Mouse (Mus musculus) heart, embryonic 15.5 days (tissue): Measurements from ENCODE around the gene Spin1. TPM values are rescaled to one million over a fixed set of nuclear protein-coding genes. Genes with fewer than 3 reads are reported as not detected.

ENCODE experiments used
- ATAC-seq: fragments of 200-750 bp; cut with Nextera tagmentation; replicated peaks from 2 replicates; pipeline ENCODE4 v1.8.0; 2017; ENCODE audit warnings: low read depth, moderate TSS enrichment; ENCODE audit not compliant: insufficient number of reproducible peaks, insufficient read depth, low FRiP score
- H3K27ac ChIP-seq: fragments of 300-500 bp; sonication (generic); 2 replicates; pipeline ENCODE4 v1.5.1; 2015; ENCODE audit warnings: mild to moderate bottlenecking, inconsistent platforms
- H3K27me3 ChIP-seq: fragments of 300-500 bp; sonication (generic); 2 replicates; pipeline ENCODE4 v1.6.1; 2015; ENCODE audit warnings: inconsistent platforms
- H3K36me3 ChIP-seq: fragments of 300-500 bp; sonication (generic); 2 replicates; pipeline ENCODE4 v1.6.1; 2015; ENCODE audit warnings: mild to moderate bottlenecking, inconsistent platforms
- H3K4me1 ChIP-seq: fragments of 300-500 bp; sonication (generic); replicated peaks from 2 replicates; pipeline ENCODE4 v1.6.1; 2015; ENCODE audit warnings: inconsistent platforms
- H3K4me2 ChIP-seq: fragments of 300-500 bp; sonication (generic); 2 replicates; pipeline ENCODE4 v1.6.1; 2015; ENCODE audit warnings: inconsistent platforms, mild to moderate bottlenecking, moderate library complexity
- H3K4me3 ChIP-seq: fragments of 300-500 bp; sonication (generic); 2 replicates; pipeline ENCODE4 v1.5.1; 2015; ENCODE audit warnings: mild to moderate bottlenecking, inconsistent platforms
- H3K9ac ChIP-seq: fragments of 300-500 bp; sonication (generic); 2 replicates; pipeline ENCODE4 v1.6.1; 2015; ENCODE audit warnings: mild to moderate bottlenecking, inconsistent platforms
- H3K9me3 ChIP-seq: fragments of 300-500 bp; sonication (generic); replicated peaks from 2 replicates; pipeline ENCODE4 v1.6.1; 2016; ENCODE audit warnings: inconsistent platforms
- WGBS: fragments of 180-500 bp; shearing (Covaris S2); methylation state at CpG from one replicate; pipeline ENCODE4 v1.1.7; 2015; ENCODE audit warnings: mixed read lengths; 5-methylcytosine and 5-hydroxymethylcytosine counted together
- polyA plus RNA-seq: library from polyadenylated mRNA; unstranded; fragments of >200 nt; fragmentation: Nextera tagmentation; extraction: Ambion mirVana; gene quantifications from 2 replicates; pipeline ENCODE4 v1.2.1, GENCODE M21; 2015

The Spin1 gene
- polyA plus RNA-seq, 1 experiment from 2014 or later = 45.1 TPM

GRCm38 (mm10) chr13:51095196-51095715 is 5.4 kb upstream of the Spin1 start:
- no peaks in the 10 kb centered on the region for H3K36me3 ChIP-seq
- no peak overlapping the region for H3K4me3 ChIP-seq
- H3K4me1 ChIP-seq = peaks cover 10% of the 10 kb centered on the region; the same call in 1 of the 2 replicates
- ATAC-seq = no peak
- H3K4me2 ChIP-seq = no peak overlapping the region
- no peaks in the 10 kb centered on the region for H3K27me3 ChIP-seq
- WGBS = 85% methylated on average over 7 of the region's 7 CpGs
- no peaks in the 10 kb centered on the region for H3K9me3 ChIP-seq
- H3K9ac ChIP-seq = no peak overlapping the region
- no peak overlapping the region for H3K27ac ChIP-seq

GRCm38 (mm10) chr13:51096644-51097043 is 4.0 kb upstream of the Spin1 start:
- no peaks in the 10 kb centered on the region for H3K36me3 ChIP-seq
- H3K9ac ChIP-seq = no peak overlapping the region
- peaks cover 10% of the 10 kb centered on the region; the same call in 1 of the 2 replicates for H3K4me1 ChIP-seq
- H3K27me3 ChIP-seq = no peaks in the 10 kb centered on the region
- H3K27ac ChIP-seq = no peak overlapping the region
- no peak overlapping the region for H3K4me3 ChIP-seq
- H3K4me2 ChIP-seq = no peak overlapping the region
- WGBS = 87% methylated on average over 6 of the region's 6 CpGs
- no peaks in the 10 kb centered on the region for H3K9me3 ChIP-seq
- no peak for ATAC-seq

GRCm38 (mm10) chr13:51099560-51100232 is 984 bp upstream of the Spin1 start:
- no peaks in the 10 kb centered on the region for H3K9me3 ChIP-seq
- peak overlapping the region; percentile 97 for H3K4me2 ChIP-seq
- peaks cover 27% of the 10 kb centered on the region for H3K4me1 ChIP-seq
- no peaks in the 10 kb centered on the region for H3K27me3 ChIP-seq
- no peaks in the 10 kb centered on the region; the same call in 1 of the 2 replicates for H3K36me3 ChIP-seq
- peak overlapping the region; percentile 70 for H3K27ac ChIP-seq
- WGBS = 6% methylated on average over 26 of the region's 26 CpGs
- ATAC-seq = no peak
- H3K9ac ChIP-seq = peak overlapping the region; percentile 72
- H3K4me3 ChIP-seq = peak overlapping the region; percentile 95

- H3K36me3 ChIP-seq = no peaks in the 10 kb centered on the region; the same call in 1 of the 2 replicates
- H3K27ac ChIP-seq = peak overlapping the region; percentile 96
- H3K9me3 ChIP-seq = no peaks in the 10 kb centered on the region
- H3K4me1 ChIP-seq = peaks cover 27% of the 10 kb centered on the region
- no peaks in the 10 kb centered on the region for H3K27me3 ChIP-seq
- H3K4me3 ChIP-seq = peak overlapping the region; percentile 95
- 2% methylated on average over 62 of the region's 89 CpGs for WGBS
- H3K4me2 ChIP-seq = peak overlapping the region; percentile 97
- peak; percentile 63 for ATAC-seq
- H3K9ac ChIP-seq = peak overlapping the region; percentile 96
Measured at GRCm38 (mm10) chr13:51101016-51101776, 516 bp downstream of the Spin1 start.

GRCm38 (mm10) chr13:51101777-51102132 is 1.1 kb downstream of the Spin1 start:
- H3K4me2 ChIP-seq = peak overlapping the region; percentile 97
- no peaks in the 10 kb centered on the region; the same call in 1 of the 2 replicates for H3K36me3 ChIP-seq
- peak overlapping the region; percentile 96 for H3K9ac ChIP-seq
- H3K27ac ChIP-seq = peak overlapping the region; percentile 96
- peak overlapping the region; percentile 95 for H3K4me3 ChIP-seq
- H3K4me1 ChIP-seq = peaks cover 27% of the 10 kb centered on the region
- no peaks in the 10 kb centered on the region for H3K9me3 ChIP-seq
- WGBS = 22% methylated on average over 11 of the region's 11 CpGs
- no peak for ATAC-seq
- H3K27me3 ChIP-seq = no peaks in the 10 kb centered on the region

- Histone ChIP-seq H3K4me3 (peak overlapping the region; percentile 95), H3K27ac (peak overlapping the region; percentile 63), H3K4me2 (peak overlapping the region; percentile 97), H3K4me1 (peaks cover 30% of the 10 kb centered on the region), H3K9me3 (no peaks in the 10 kb centered on the region), H3K9ac (peak overlapping the region; percentile 1; the same call in 1 of the 2 replicates), H3K36me3 (no peaks in the 10 kb centered on the region; the same call in 1 of the 2 replicates), H3K27me3 (no peaks in the 10 kb centered on the region)
- ATAC-seq = no peak
- WGBS = 63% methylated on average over 9 of the region's 9 CpGs
Measured at GRCm38 (mm10) chr13:51103111-51103725, 2.5 kb downstream of the Spin1 start.

GRCm38 (mm10) chr13:51103861-51104650 is 3.4 kb downstream of the Spin1 start:
- ATAC-seq = no peak
- Histone ChIP-seq H3K4me2 (no peak overlapping the region), H3K4me1 (peaks cover 30% of the 10 kb centered on the region), H3K36me3 (no peaks in the 10 kb centered on the region; the same call in none of the 2 replicates), H3K27ac (no peak overlapping the region), H3K9me3 (no peaks in the 10 kb centered on the region), H3K4me3 (no peak overlapping the region), H3K9ac (no peak overlapping the region), H3K27me3 (no peaks in the 10 kb centered on the region)
- WGBS = 91% methylated on average over 9 of the region's 9 CpGs

GRCm38 (mm10) chr13:51105861-51106655 is 5.4 kb downstream of the Spin1 start:
- Histone ChIP-seq H3K4me1 (peaks cover 20% of the 10 kb centered on the region), H3K9ac (no peak overlapping the region), H3K4me3 (no peak overlapping the region), H3K9me3 (no peaks in the 10 kb centered on the region), H3K27me3 (no peaks in the 10 kb centered on the region), H3K27ac (no peak overlapping the region), H3K36me3 (no peaks in the 10 kb centered on the region; the same call in none of the 2 replicates), H3K4me2 (no peak overlapping the region)
- WGBS = 88% methylated on average over 3 of the region's 3 CpGs
- no peak for ATAC-seq

GRCm38 (mm10) chr13:51106816-51107215 is 6.1 kb downstream of the Spin1 start:
- Histone ChIP-seq H3K36me3 (peaks cover 3% of the 10 kb centered on the region), H3K9me3 (no peaks in the 10 kb centered on the region), H3K27me3 (no peaks in the 10 kb centered on the region), H3K27ac (no peak overlapping the region), H3K4me1 (peaks cover 19% of the 10 kb centered on the region), H3K4me2 (no peak overlapping the region), H3K9ac (no peak overlapping the region), H3K4me3 (no peak overlapping the region)
- WGBS = 86% methylated on average over 4 of the region's 4 CpGs
- ATAC-seq = no peak

- no peak for ATAC-seq
- Histone ChIP-seq H3K36me3 (peaks cover 16% of the 10 kb centered on the region; the same call in 1 of the 2 replicates), H3K9ac (no peak overlapping the region), H3K4me1 (peaks cover 16% of the 10 kb centered on the region), H3K9me3 (no peaks in the 10 kb centered on the region), H3K4me3 (no peak overlapping the region), H3K4me2 (no peak overlapping the region), H3K27ac (no peak overlapping the region), H3K27me3 (no peaks in the 10 kb centered on the region)
- WGBS = 91% methylated on average over 2 of the region's 2 CpGs
Measured at GRCm38 (mm10) chr13:51109517-51109916, 8.8 kb downstream of the Spin1 start.
